Mouse (Mus musculus) midbrain, embryonic 12.5 days (tissue): ENCODE results near the gene Pbx4. TPM values are rescaled to one million over a fixed set of nuclear protein-coding genes. Genes with fewer than 3 reads are reported as not detected.

Source experiments
- ATAC-seq: fragments of 200-750 bp; cut with Nextera tagmentation; 2 replicates; pipeline ENCODE4 v1.8.0; 2017; ENCODE audit warnings: low read depth, moderate TSS enrichment, moderate library complexity; ENCODE audit not compliant: low FRiP score
- H3K27ac ChIP-seq: fragments of 300-500 bp; sonication (generic); replicated peaks from 2 replicates; pipeline ENCODE4 v1.5.1; 2016; ENCODE audit warnings: mild to moderate bottlenecking
- H3K27me3 ChIP-seq: fragments of 300-500 bp; sonication (generic); 2 replicates; pipeline ENCODE4 v1.6.1; 2016; ENCODE audit warnings: mild to moderate bottlenecking
- H3K36me3 ChIP-seq: fragments of 300-500 bp; sonication (generic); 2 replicates; pipeline ENCODE4 v1.6.1; 2016
- H3K4me1 ChIP-seq: fragments of 300-500 bp; sonication (generic); 2 replicates; pipeline ENCODE4 v1.6.1; 2016
- H3K4me2 ChIP-seq: fragments of 300-500 bp; sonication (generic); replicated peaks from 2 replicates; pipeline ENCODE4 v1.6.1; 2016; ENCODE audit warnings: mild to moderate bottlenecking, moderate library complexity
- H3K4me3 ChIP-seq: fragments of 300-500 bp; sonication (generic); 2 replicates; pipeline ENCODE4 v1.5.1; 2016; ENCODE audit warnings: mild to moderate bottlenecking
- H3K9ac ChIP-seq: fragments of 300-500 bp; sonication (generic); replicated peaks from 2 replicates; pipeline ENCODE4 v1.6.1; 2016; ENCODE audit warnings: mild to moderate bottlenecking, moderate library complexity
- H3K9me3 ChIP-seq: fragments of 300-500 bp; sonication (generic); 2 replicates; pipeline ENCODE4 v1.6.1; 2016; ENCODE audit warnings: mild to moderate bottlenecking
- WGBS: fragments of 180-500 bp; shearing (Covaris S2); methylation state at CpG from one replicate; pipeline ENCODE4 v1.1.7; 2016; 5-methylcytosine and 5-hydroxymethylcytosine counted together
- polyA plus RNA-seq: library from polyadenylated mRNA; unstranded; fragments of >200 nt; fragmentation: Nextera tagmentation; extraction: Ambion mirVana; gene quantifications from 2 replicates; pipeline ENCODE4 v1.2.1, GENCODE M21; 2016

Pbx4 gene
- polyA plus RNA-seq: 44.8 and 49.3 TPM in 2 replicates

- no peaks in the 10 kb centered on the region for H3K27me3 ChIP-seq
- peaks cover 22% of the 10 kb centered on the region; the same call in 1 of the 2 replicates for H3K36me3 ChIP-seq
- peak; percentile 98 for ATAC-seq
- peak within 1 kb of the TSS; percentile 74 for H3K4me2 ChIP-seq
- peak within 1 kb of the TSS; percentile 70 for H3K4me3 ChIP-seq
- peak within 1 kb of the TSS; percentile 89 for H3K27ac ChIP-seq
- no peaks in the 10 kb centered on the region for H3K9me3 ChIP-seq
- WGBS: 0% methylated on average over 38 of the region's 38 CpGs
- peak within 1 kb of the TSS; percentile 76 for H3K9ac ChIP-seq
- peaks cover 21% of the 10 kb centered on the region for H3K4me1 ChIP-seq
These were observed at the start of gene Pbx4 for GRCm38 (mm10) chr8:69832298-69832853. Pbx4 (plus strand) TSS chr8:69832491.

GRCm38 (mm10) chr8:69789105-69789504 lies 43.2 kb upstream of the Pbx4 start:
- Histone ChIP-seq H3K4me1 (peaks cover 19% of the 10 kb centered on the region), H3K36me3 (peaks cover 10% of the 10 kb centered on the region), H3K4me3 (no peak overlapping the region), H3K4me2 (no peak overlapping the region), H3K27me3 (no peaks in the 10 kb centered on the region), H3K9me3 (no peaks in the 10 kb centered on the region), H3K27ac (no peak overlapping the region), H3K9ac (no peak overlapping the region)
- WGBS: 88% methylated on average over 5 of the region's 5 CpGs
- no peak for ATAC-seq

- no peak overlapping the region for H3K27ac ChIP-seq
- no peak for ATAC-seq
- no peaks in the 10 kb centered on the region for H3K9me3 ChIP-seq
- no peak overlapping the region for H3K4me3 ChIP-seq
- H3K4me2 ChIP-seq: no peak overlapping the region
- 69% methylated on average over 5 of the region's 5 CpGs for WGBS
- H3K4me1 ChIP-seq: peaks cover 19% of the 10 kb centered on the region
- H3K9ac ChIP-seq: no peak overlapping the region
- no peaks in the 10 kb centered on the region for H3K27me3 ChIP-seq
- peaks cover 16% of the 10 kb centered on the region for H3K36me3 ChIP-seq
These were observed 42.6 kb upstream of the Pbx4 start for GRCm38 (mm10) chr8:69789731-69790130.

- Histone ChIP-seq H3K4me2 (peak overlapping the region; percentile 88), H3K36me3 (peaks cover 22% of the 10 kb centered on the region), H3K27ac (peak overlapping the region; percentile 70), H3K4me1 (peaks cover 19% of the 10 kb centered on the region), H3K9me3 (no peaks in the 10 kb centered on the region), H3K27me3 (no peaks in the 10 kb centered on the region), H3K4me3 (peak overlapping the region; percentile 88), H3K9ac (peak overlapping the region; percentile 95)
- ATAC-seq: no peak
- WGBS: 32% methylated on average over 11 of the region's 11 CpGs
These were observed 41.9 kb upstream of the Pbx4 start for GRCm38 (mm10) chr8:69790364-69790763.

- no peaks in the 10 kb centered on the region for H3K9me3 ChIP-seq
- H3K36me3 ChIP-seq: peaks cover 27% of the 10 kb centered on the region
- H3K4me1 ChIP-seq: peaks cover 19% of the 10 kb centered on the region
- under 1% methylated on average over 38 of the region's 38 CpGs for WGBS
- peak within 1 kb of the TSS; percentile 88 for H3K4me2 ChIP-seq
- H3K4me3 ChIP-seq: peak within 1 kb of the TSS; percentile 88
- peak within 1 kb of the TSS; percentile 95 for H3K9ac ChIP-seq
- H3K27me3 ChIP-seq: no peaks in the 10 kb centered on the region
- ATAC-seq: peak; percentile 97
- H3K27ac ChIP-seq: peak within 1 kb of the TSS; percentile 70
These were observed 41.4 kb upstream of the Pbx4 start, which contains the start of the genes Atp13a1 and Zfp866 for GRCm38 (mm10) chr8:69790773-69791367. Atp13a1 (plus strand) TSS chr8:69791163. Zfp866 (minus strand) TSS chr8:69791178.

- Histone ChIP-seq H3K9me3 (no peaks in the 10 kb centered on the region), H3K4me3 (peak overlapping the region; percentile 88), H3K9ac (peak overlapping the region; percentile 95), H3K4me1 (peaks cover 19% of the 10 kb centered on the region), H3K27me3 (no peaks in the 10 kb centered on the region), H3K36me3 (peaks cover 34% of the 10 kb centered on the region), H3K27ac (peak overlapping the region; percentile 70), H3K4me2 (peak overlapping the region; percentile 88)
- under 1% methylated on average over 37 of the region's 48 CpGs for WGBS
- ATAC-seq: peak; percentile 83
These were observed 40.7 kb upstream of the Pbx4 start for GRCm38 (mm10) chr8:69791415-69792068.

GRCm38 (mm10) chr8:69793666-69794065 lies 38.6 kb upstream of the Pbx4 start:
- H3K9ac ChIP-seq: no peak overlapping the region
- no peak for ATAC-seq
- peaks cover 19% of the 10 kb centered on the region for H3K4me1 ChIP-seq
- WGBS: 89% methylated on average over 4 of the region's 4 CpGs
- no peak overlapping the region for H3K27ac ChIP-seq
- H3K4me2 ChIP-seq: no peak overlapping the region
- H3K4me3 ChIP-seq: no peak overlapping the region
- H3K36me3 ChIP-seq: peaks cover 55% of the 10 kb centered on the region
- no peaks in the 10 kb centered on the region for H3K9me3 ChIP-seq
- no peaks in the 10 kb centered on the region for H3K27me3 ChIP-seq

GRCm38 (mm10) chr8:69794096-69794495 lies 38.2 kb upstream of the Pbx4 start:
- peaks cover 19% of the 10 kb centered on the region for H3K4me1 ChIP-seq
- no peaks in the 10 kb centered on the region for H3K27me3 ChIP-seq
- no peak for ATAC-seq
- WGBS: 95% methylated on average over 3 of the region's 3 CpGs
- H3K4me2 ChIP-seq: no peak overlapping the region
- H3K36me3 ChIP-seq: peaks cover 60% of the 10 kb centered on the region
- no peak overlapping the region for H3K4me3 ChIP-seq
- H3K27ac ChIP-seq: no peak overlapping the region
- no peaks in the 10 kb centered on the region for H3K9me3 ChIP-seq
- H3K9ac ChIP-seq: no peak overlapping the region

GRCm38 (mm10) chr8:69794901-69795300 lies 37.4 kb upstream of the Pbx4 start:
- H3K27ac ChIP-seq: no peak overlapping the region
- H3K4me1 ChIP-seq: peaks cover 19% of the 10 kb centered on the region
- peaks cover 68% of the 10 kb centered on the region for H3K36me3 ChIP-seq
- H3K27me3 ChIP-seq: no peaks in the 10 kb centered on the region
- H3K9ac ChIP-seq: no peak overlapping the region
- H3K4me2 ChIP-seq: no peak overlapping the region
- no peak overlapping the region for H3K4me3 ChIP-seq
- no peaks in the 10 kb centered on the region for H3K9me3 ChIP-seq
- no peak for ATAC-seq
- WGBS: 98% methylated on average over 6 of the region's 6 CpGs

GRCm38 (mm10) chr8:69796721-69797345 lies 35.5 kb upstream of the Pbx4 start:
- no peaks in the 10 kb centered on the region for H3K9me3 ChIP-seq
- H3K9ac ChIP-seq: no peak overlapping the region
- peaks cover 15% of the 10 kb centered on the region for H3K4me1 ChIP-seq
- 95% methylated on average over 16 of the region's 16 CpGs for WGBS
- peaks cover 85% of the 10 kb centered on the region for H3K36me3 ChIP-seq
- no peak for ATAC-seq
- no peak overlapping the region for H3K4me2 ChIP-seq
- H3K27ac ChIP-seq: no peak overlapping the region
- no peaks in the 10 kb centered on the region for H3K27me3 ChIP-seq
- no peak overlapping the region for H3K4me3 ChIP-seq

- Histone ChIP-seq H3K9me3 (no peaks in the 10 kb centered on the region), H3K36me3 (peaks cover 94% of the 10 kb centered on the region), H3K9ac (no peak overlapping the region), H3K4me2 (no peak overlapping the region), H3K27ac (no peak overlapping the region), H3K27me3 (no peaks in the 10 kb centered on the region), H3K4me3 (no peak overlapping the region), H3K4me1 (peaks cover 7% of the 10 kb centered on the region)
- ATAC-seq: no peak
- 93% methylated on average over 10 of the region's 10 CpGs for WGBS
These were observed 34.6 kb upstream of the Pbx4 start for GRCm38 (mm10) chr8:69797661-69798060.

GRCm38 (mm10) chr8:69799261-69799660 lies 33.0 kb upstream of the Pbx4 start:
- WGBS: 89% methylated on average over 8 of the region's 8 CpGs
- Histone ChIP-seq H3K9ac (no peak overlapping the region), H3K9me3 (no peaks in the 10 kb centered on the region), H3K36me3 (peaks cover 98% of the 10 kb centered on the region), H3K4me3 (no peak overlapping the region), H3K4me2 (no peak overlapping the region), H3K4me1 (no peaks in the 10 kb centered on the region), H3K27ac (no peak overlapping the region), H3K27me3 (no peaks in the 10 kb centered on the region)
- no peak for ATAC-seq
